Mouse (Mus musculus) E14TG2a.4 (cell line): ENCODE data around the gene Abraxas2.

ENCODE experiments used
- H3K27me3 ChIP-seq: 2 replicates; pipeline ENCODE4 v1.6.1; 2014; ENCODE audit warnings: low read length, control low read depth; ENCODE audit not compliant: insufficient read depth
- H3K36me3 ChIP-seq: 2 replicates; pipeline ENCODE4 v1.6.1; 2014; ENCODE audit warnings: low read length, control low read depth; ENCODE audit not compliant: insufficient read depth
- H3K4me1 ChIP-seq: replicated peaks from 2 replicates; pipeline ENCODE4 v1.6.1; 2014; ENCODE audit warnings: low read depth, low read length, control low read depth
- H3K4me3 ChIP-seq: replicated peaks from 2 replicates; pipeline ENCODE4 v1.5.1; 2014; ENCODE audit warnings: mild to moderate bottlenecking, low read length
- H3K9me3 ChIP-seq: 2 replicates; pipeline ENCODE4 v1.6.1; 2014; ENCODE audit warnings: low read length, control low read depth
- CTCF ChIP-seq: conservative IDR thresholded peaks from 2 replicates; pipeline ENCODE4 v1.5.1; 2014; ENCODE audit warnings: low read length
- NANOG ChIP-seq: IDR thresholded peaks from 2 replicates; pipeline ENCODE4 v1.6.1; 2014; ENCODE audit warnings: borderline replicate concordance, low read length, mixed read lengths
- POU5F1 ChIP-seq: IDR thresholded peaks from 2 replicates; pipeline ENCODE4 v1.6.1; 2014; ENCODE audit warnings: low read length, borderline replicate concordance

Abraxas2 gene

GRCm38 (mm10) chr7:132873043-132873442, 14.0 kb downstream of the Abraxas2 start:
- Histone ChIP-seq H3K4me1 (no peaks in the 10 kb centered on the region), H3K36me3 (peaks cover 92% of the 10 kb centered on the region), H3K27me3 (no peaks in the 10 kb centered on the region), H3K4me3 (no peak overlapping the region), H3K9me3 (no peaks in the 10 kb centered on the region)
- TF ChIP-seq POU5F1 (no peak), NANOG (no peak), CTCF (no peak)

- no peak overlapping the region for H3K4me3 ChIP-seq
- H3K36me3 ChIP-seq: peaks cover 93% of the 10 kb centered on the region
- H3K4me1 ChIP-seq: no peaks in the 10 kb centered on the region
- no peak for TF ChIP-seq CTCF
- no peak for TF ChIP-seq NANOG
- no peak for TF ChIP-seq POU5F1
- H3K27me3 ChIP-seq: no peaks in the 10 kb centered on the region
- H3K9me3 ChIP-seq: no peaks in the 10 kb centered on the region
Observed at GRCm38 (mm10) chr7:132875391-132876086, 16.5 kb downstream of the Abraxas2 start.

GRCm38 (mm10) chr7:132880276-132880675, 21.3 kb downstream of the Abraxas2 start:
- peaks cover 96% of the 10 kb centered on the region for H3K36me3 ChIP-seq
- no peaks in the 10 kb centered on the region for H3K9me3 ChIP-seq
- no peak overlapping the region for H3K4me3 ChIP-seq
- TF ChIP-seq POU5F1 (no peak), NANOG (no peak), CTCF (no peak)
- no peaks in the 10 kb centered on the region for H3K27me3 ChIP-seq
- no peaks in the 10 kb centered on the region for H3K4me1 ChIP-seq

- peaks cover 80% of the 10 kb centered on the region for H3K36me3 ChIP-seq
- no peaks in the 10 kb centered on the region for H3K27me3 ChIP-seq
- H3K4me1 ChIP-seq: no peaks in the 10 kb centered on the region
- no peak overlapping the region for H3K4me3 ChIP-seq
- H3K9me3 ChIP-seq: no peaks in the 10 kb centered on the region
- TF ChIP-seq NANOG (no peak), CTCF (peak; percentile 43)
Observed at GRCm38 (mm10) chr7:132882343-132882742, 23.3 kb downstream of the Abraxas2 start.

GRCm38 (mm10) chr7:132884031-132884430, 25.0 kb downstream of the Abraxas2 start:
- H3K9me3 ChIP-seq: no peaks in the 10 kb centered on the region
- H3K36me3 ChIP-seq: peaks cover 64% of the 10 kb centered on the region
- H3K4me1 ChIP-seq: no peaks in the 10 kb centered on the region
- no peak overlapping the region for H3K4me3 ChIP-seq
- no peaks in the 10 kb centered on the region for H3K27me3 ChIP-seq
- TF ChIP-seq NANOG: no peak
- TF ChIP-seq CTCF: no peak
- no peak for TF ChIP-seq POU5F1

- Histone ChIP-seq H3K4me3 (no peak overlapping the region), H3K27me3 (peaks cover 2% of the 10 kb centered on the region; the same call in 1 of the 2 replicates), H3K4me1 (no peaks in the 10 kb centered on the region), H3K36me3 (peaks cover 33% of the 10 kb centered on the region), H3K9me3 (peaks cover 9% of the 10 kb centered on the region)
- TF ChIP-seq NANOG (no peak), POU5F1 (no peak), CTCF (no peak)
Observed at GRCm38 (mm10) chr7:132887019-132887804, 28.2 kb downstream of the Abraxas2 start.

- Histone ChIP-seq H3K27me3 (peaks cover 4% of the 10 kb centered on the region; the same call in 1 of the 2 replicates), H3K36me3 (peaks cover 25% of the 10 kb centered on the region), H3K9me3 (peaks cover 9% of the 10 kb centered on the region), H3K4me3 (no peak overlapping the region), H3K4me1 (no peaks in the 10 kb centered on the region)
- TF ChIP-seq CTCF: no peak
- TF ChIP-seq POU5F1: no peak
- TF ChIP-seq NANOG: no peak
Observed at GRCm38 (mm10) chr7:132888052-132888451, 29.0 kb downstream of the Abraxas2 start.

GRCm38 (mm10) chr7:132888518-132889249, 29.7 kb downstream of the Abraxas2 start:
- H3K36me3 ChIP-seq: peaks cover 19% of the 10 kb centered on the region
- H3K9me3 ChIP-seq: peaks cover 9% of the 10 kb centered on the region
- TF ChIP-seq POU5F1: no peak
- TF ChIP-seq CTCF: no peak
- TF ChIP-seq NANOG: no peak
- H3K4me3 ChIP-seq: no peak overlapping the region
- no peaks in the 10 kb centered on the region for H3K4me1 ChIP-seq
- peaks cover 4% of the 10 kb centered on the region; the same call in 1 of the 2 replicates for H3K27me3 ChIP-seq
